Mouse (Mus musculus): Measurements from ENCODE around the gene Zfp750.

DNA sequence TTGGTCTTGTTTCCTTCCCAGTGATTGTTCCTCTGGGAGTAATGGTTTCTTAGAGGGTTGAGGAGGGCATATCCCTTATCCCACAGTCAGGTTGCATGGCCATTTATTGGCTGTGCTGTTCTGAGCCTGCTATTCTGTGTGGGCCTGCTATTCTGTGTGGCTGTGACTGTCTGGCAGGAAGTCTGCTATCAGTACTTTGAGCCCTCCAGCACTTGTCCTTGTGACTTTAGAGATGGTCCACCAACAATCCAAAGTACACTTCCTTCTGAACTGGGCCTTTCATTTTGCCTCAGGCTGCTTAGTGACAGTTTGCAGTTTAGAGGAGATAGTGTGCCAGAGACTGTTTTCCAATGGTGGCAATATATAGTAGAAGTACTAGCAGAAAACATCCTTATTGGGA is 18.5 kb downstream of the Zfp750 start:
- TF ChIP-seq CTCF (IDR thresholded peaks at IDR 0.05; ENCODE audit: extremely low read depth, insufficient read depth, low read length), result no peak
- no peak for TF ChIP-seq POLR2A (IDR thresholded peaks at IDR 0.05; ENCODE audit: extremely low read depth, insufficient read depth, low read length)
